8 mouse cellular contexts compared by ENCODE assay signal in the genomic region with DNA sequence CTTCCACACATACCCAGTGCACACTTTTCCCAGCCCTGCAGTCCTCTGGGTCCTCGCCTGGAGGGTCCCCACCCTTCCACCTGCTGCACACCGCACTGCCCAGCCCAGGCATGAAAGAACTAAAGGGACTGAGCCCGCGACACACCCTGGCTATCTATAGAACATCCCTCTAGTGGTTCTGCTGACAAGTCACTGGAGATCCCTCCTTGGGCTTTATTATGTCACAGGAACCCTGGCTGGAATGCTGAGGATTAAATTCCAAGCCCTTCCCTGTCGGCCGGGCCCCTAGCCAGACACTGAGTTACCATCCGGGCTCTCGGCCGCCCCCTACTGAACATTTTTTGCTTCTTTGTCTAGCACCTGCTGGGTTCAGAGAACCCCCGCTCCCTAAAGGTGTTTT.
DNase-seq lines count a peak whose midpoint lies in the region; ATAC-seq and TF ChIP-seq lines count a peak whose summit lies in the region.

No protein-coding gene starts in this region.

- in situ Hi-C loops in CH12.LX (cut with MboI; ENCODE audit: low pct_ligation_motif_present, low pct_unique_long_range_greater_than_20kb, low sequenced_read_pairs) = loop anchor here (25.0 kb wide), 1 partner anchor 338 kb away; no protein-coding TSS in a partner anchor

- peak in 1 of 2 experiments; percentile 60; a peak in 2 of 4 replicates for TF ChIP-seq CTCF in CH12.LX (conservative IDR thresholded peaks at IDR 0.05 in 1 of 2, IDR thresholded peaks at IDR 0.05 in 1 of 2; ENCODE audit: low read depth in 2 of 2, low read length in 2 of 2)
- peak; percentile 63 for TF ChIP-seq CTCF in stomach, postnatal 0 days (IDR thresholded peaks at IDR 0.05; ENCODE audit: low read depth)

- H3K4me2 ChIP-seq in heart, embryonic 11.5 days = no peak overlapping the region
- H3K4me2 ChIP-seq in CH12.LX (ENCODE audit: insufficient read depth, low read depth, poor library complexity, severe bottlenecking) = no peak overlapping the region
- H3K4me2 ChIP-seq in heart, embryonic 14.5 days (ENCODE audit: low read length) = peak overlapping the region; percentile 35
- H3K4me2 ChIP-seq in limb, embryonic 13.5 days (replicated peaks) = no peak overlapping the region
- no peak overlapping the region for H3K4me2 ChIP-seq in stomach, postnatal 0 days (replicated peaks; ENCODE audit: low read depth)

- TF ChIP-seq POLR2A in CH12.LX (IDR thresholded peaks at IDR 0.05; ENCODE audit: low read depth, low read length) = no peak

- no peaks in the 10 kb centered on the region for H3K9me3 ChIP-seq in heart, embryonic 11.5 days (replicated peaks; ENCODE audit: control insufficient read depth, low read length)
- H3K9me3 ChIP-seq in CH12.LX (replicated peaks; ENCODE audit: low read length) = no peaks in the 10 kb centered on the region
- no peaks in the 10 kb centered on the region for H3K9me3 ChIP-seq in heart, embryonic 14.5 days (ENCODE audit: control insufficient read depth, low read length)
- H3K9me3 ChIP-seq in limb, embryonic 13.5 days = no peaks in the 10 kb centered on the region
- no peaks in the 10 kb centered on the region for H3K9me3 ChIP-seq in stomach, postnatal 0 days (ENCODE audit: control insufficient read depth, low read length)

- H3K4me1 ChIP-seq in heart, embryonic 11.5 days (ENCODE audit: control insufficient read depth, insufficient read depth, low read length) = peaks cover 9% of the 10 kb centered on the region; the same call in 1 of the 2 replicates
- H3K4me1 ChIP-seq in CH12.LX (ENCODE audit: control insufficient read depth in 1 of 2, insufficient read depth in 2 of 2) = peaks cover 0 to 12% of the 10 kb centered on the region in 2 experiments; a peak in 2 of 4 replicates
- H3K4me1 ChIP-seq in heart, embryonic 14.5 days (ENCODE audit: control insufficient read depth in 2 of 2, insufficient read depth in 2 of 2, low read length in 2 of 2) = peaks cover 10 to 13% of the 10 kb centered on the region in 2 experiments
- 0 out of 2 replicates have a peak, but pooled peaks cover 2% of the 10 kb centered on the region for H3K4me1 ChIP-seq in limb, embryonic 13.5 days
- H3K4me1 ChIP-seq in stomach, postnatal 0 days (replicated peaks; ENCODE audit: control insufficient read depth, insufficient read depth) = no peaks in the 10 kb centered on the region

- H3K27ac ChIP-seq in heart, embryonic 11.5 days (ENCODE audit: low read depth, low read length) = no peak overlapping the region
- H3K27ac ChIP-seq in CH12.LX (ENCODE audit: insufficient read depth, low read depth) = no peak overlapping the region
- 0 out of 4 replicates have a peak overlapping the region, but pooled peaks of 1 of the 2 experiments have one; percentile 3 for H3K27ac ChIP-seq in heart, embryonic 14.5 days (replicated peaks in 1 of 2; ENCODE audit: control insufficient read depth in 1 of 2, insufficient read depth in 1 of 2, low read depth in 2 of 2, low read length in 2 of 2)
- no peak overlapping the region for H3K27ac ChIP-seq in limb, embryonic 13.5 days
- no peak overlapping the region for H3K27ac ChIP-seq in stomach, postnatal 0 days (replicated peaks)

- no peak overlapping the region for H3K9ac ChIP-seq in heart, embryonic 11.5 days (ENCODE audit: low read depth, low read length)
- no peak overlapping the region for H3K9ac ChIP-seq in CH12.LX (ENCODE audit: insufficient read depth, low read depth)
- H3K9ac ChIP-seq in heart, embryonic 14.5 days (ENCODE audit: low read length) = no peak overlapping the region
- no peak overlapping the region for H3K9ac ChIP-seq in limb, embryonic 13.5 days
- no peak overlapping the region for H3K9ac ChIP-seq in stomach, postnatal 0 days (ENCODE audit: low read length)

- no peak overlapping the region for H3K4me3 ChIP-seq in heart, embryonic 11.5 days (ENCODE audit: low read depth, low read length)
- H3K4me3 ChIP-seq in CH12.LX (replicated peaks in 1 of 3; ENCODE audit: low read depth in 2 of 3, low read length in 2 of 3, poor library complexity in 1 of 3) = no peak overlapping the region
- H3K4me3 ChIP-seq in heart, embryonic 14.5 days (ENCODE audit: control insufficient read depth in 1 of 2, insufficient read depth in 1 of 2, low read depth in 1 of 2, low read length in 2 of 2) = no peak overlapping the region
- H3K4me3 ChIP-seq in limb, embryonic 13.5 days = no peak overlapping the region
- no peak overlapping the region for H3K4me3 ChIP-seq in stomach, postnatal 0 days (ENCODE audit: low read depth, low read length)

- H3K79me2 ChIP-seq in CH12.LX (replicated peaks; ENCODE audit: control insufficient read depth, extremely low read depth, insufficient read depth, poor library complexity, severe bottlenecking) = no peaks in the 10 kb centered on the region

- dilution Hi-C loops in CH12.LX (cut with MboI; ENCODE audit: extremely low pct_ligation_motif_present, extremely low pct_unique_long_range_greater_than_20kb, low sequenced_read_pairs) = no loop called here

- no peaks in the 10 kb centered on the region for H3K36me3 ChIP-seq in heart, embryonic 11.5 days (ENCODE audit: control insufficient read depth, insufficient read depth, low read length)
- no peaks in the 10 kb centered on the region for H3K36me3 ChIP-seq in CH12.LX (replicated peaks in 1 of 2; ENCODE audit: control insufficient read depth in 1 of 2, insufficient read depth in 1 of 2, low read length in 1 of 2)
- no peaks in the 10 kb centered on the region for H3K36me3 ChIP-seq in heart, embryonic 14.5 days (ENCODE audit: control insufficient read depth, insufficient read depth, low read length)
- no peaks in the 10 kb centered on the region for H3K36me3 ChIP-seq in limb, embryonic 13.5 days
- H3K36me3 ChIP-seq in stomach, postnatal 0 days (ENCODE audit: control insufficient read depth, insufficient read depth, low read length) = no peaks in the 10 kb centered on the region

- no peaks in the 10 kb centered on the region for H3K27me3 ChIP-seq in heart, embryonic 11.5 days (ENCODE audit: control insufficient read depth, insufficient read depth, low read length)
- no peaks in the 10 kb centered on the region for H3K27me3 ChIP-seq in CH12.LX (replicated peaks)
- H3K27me3 ChIP-seq in heart, embryonic 14.5 days (ENCODE audit: control insufficient read depth, insufficient read depth, low read length) = no peaks in the 10 kb centered on the region
- no peaks in the 10 kb centered on the region for H3K27me3 ChIP-seq in limb, embryonic 13.5 days
- no peaks in the 10 kb centered on the region for H3K27me3 ChIP-seq in stomach, postnatal 0 days (ENCODE audit: control insufficient read depth, insufficient read depth, low read length)

- TF ChIP-seq EP300 in CH12.LX (IDR thresholded peaks at IDR 0.05; ENCODE audit: low read length) = no peak
- TF ChIP-seq EP300 in stomach, postnatal 0 days (optimal IDR thresholded peaks at IDR 0.05) = no peak

- 27% methylated on average over 10 of the region's 10 CpGs for WGBS in heart, embryonic 11.5 days (ENCODE audit: insufficient replicate concordance)
- WGBS in heart, embryonic 14.5 days = 16% methylated on average over 10 of the region's 10 CpGs
- WGBS in limb, embryonic 13.5 days = 43% methylated on average over 10 of the region's 10 CpGs
- WGBS in stomach, postnatal 0 days = 40% methylated on average over 10 of the region's 10 CpGs

- ATAC-seq in heart, embryonic 11.5 days (replicated peaks; ENCODE audit: insufficient number of reproducible peaks, low FRiP score, low TSS enrichment) = no peak
- ATAC-seq in heart, embryonic 14.5 days (ENCODE audit: insufficient number of reproducible peaks, insufficient read depth, low FRiP score, low read depth) = peak; percentile 61
- peak; percentile 64; the same call in 1 of the 2 replicates for ATAC-seq in limb, embryonic 13.5 days (ENCODE audit: low FRiP score, low read depth)
- 0 out of 2 replicates have a peak, but pooled peaks have one; percentile 15 for ATAC-seq in stomach, postnatal 0 days (ENCODE audit: low FRiP score, low TSS enrichment)
- ATAC-seq in megakaryocyte, adult 5-6 weeks (ENCODE audit: poor library complexity, severe bottlenecking) = no peak

- TF ChIP-seq RAD21 in CH12.LX (IDR thresholded peaks at IDR 0.05; ENCODE audit: low read depth, low read length) = peak; percentile 43

- DNase-seq in heart, adult 11 months = peak; percentile 92
- peak; percentile 33 for DNase-seq in CH12.LX (ENCODE audit: extremely low read depth)
- peak; percentile 32 to 67 for DNase-seq in cerebellum, postnatal 25 days
- DNase-seq in stomach, postnatal 0 days (ENCODE audit: low spot score) = peak; percentile 62

TF ChIP-seq in CH12.LX, 34 proteins besides CTCF, POLR2A, EP300 and RAD21:
- TF ChIP-seq MAZ (IDR thresholded peaks at IDR 0.05; ENCODE audit: low read depth, low read length) (no peak), SMC3 (IDR thresholded peaks at IDR 0.05; ENCODE audit: low read depth, low read length) (peak; percentile 62)
TF ChIP-seq in CH12.LX: peak in this region for 1.

Comparison
In these comparisons a context has a peak if more than half of its experiments do, and no peak if none do; other contexts are left out.
1. ATAC-seq: peak in heart, embryonic 14.5 days (single experiment), limb, embryonic 13.5 days (single experiment) and stomach, postnatal 0 days (single experiment); none in heart, embryonic 11.5 days (single experiment) and megakaryocyte, adult 5-6 weeks (single experiment).
2. DNase-seq: peak in every context shown above with its lines; median percentile 92 in heart, adult 11 months; 62 in stomach, postnatal 0 days; 50 in cerebellum, postnatal 25 days; 33 in CH12.LX.